Comparison of ENCODE assay signal across 17 mouse cellular contexts in genomic region chr12:5496299-5496698, GRCm38 (mm10).
"Had no signal": no experiment of that assay in that cellular context is flagged by ENCODE, and none has a peak within 500 bp of the region (broad histone marks: within the 10 kb centered on the region; RNA-seq: fewer than 3 reads in every experiment).

No protein-coding gene starts in this region.

- H3K9me3 ChIP-seq: neural tube, embryonic 12.5 days; neural tube, embryonic 13.5 days; neural tube, embryonic 15.5 days; stomach, embryonic 15.5 days had no signal

- H3K4me1 ChIP-seq: neural tube, embryonic 12.5 days; neural tube, embryonic 13.5 days; stomach, embryonic 15.5 days had no signal

- H3K27me3 ChIP-seq: neural tube, embryonic 12.5 days; neural tube, embryonic 13.5 days; neural tube, embryonic 15.5 days; stomach, embryonic 15.5 days had no signal

- H3K4me2 ChIP-seq: neural tube, embryonic 12.5 days; neural tube, embryonic 13.5 days; neural tube, embryonic 15.5 days; stomach, embryonic 15.5 days had no signal

- DNase-seq: retina, postnatal 1 day; right cerebral cortex, adult 18-20 months; right cerebral cortex, postnatal 14 days; right cerebral cortex, postnatal 25 days; right cerebral cortex, postnatal 4 days; spleen, adult 18-20 months; thymus, adult 18-20 months; thymus, adult 2 months; thymus, postnatal 14 days; thymus, postnatal 25 days; thymus, postnatal 36 days; thymus, postnatal 4 days had no signal

- H3K27ac ChIP-seq: neural tube, embryonic 12.5 days; neural tube, embryonic 13.5 days; neural tube, embryonic 15.5 days; stomach, embryonic 15.5 days; stomach, postnatal 0 days had no signal

- H3K4me3 ChIP-seq: neural tube, embryonic 12.5 days; neural tube, embryonic 13.5 days; neural tube, embryonic 15.5 days; stomach, embryonic 15.5 days had no signal

- H3K36me3 ChIP-seq: neural tube, embryonic 12.5 days; neural tube, embryonic 13.5 days; neural tube, embryonic 15.5 days; stomach, embryonic 15.5 days had no signal

- H3K9ac ChIP-seq: neural tube, embryonic 12.5 days; neural tube, embryonic 13.5 days; neural tube, embryonic 15.5 days; stomach, embryonic 15.5 days had no signal
